Mouse (Mus musculus) brain, adult 2 months (tissue): Measurements from ENCODE around the gene Cerk.
A peak's percentile ranks its signal among the peaks of the same experiment; 100 is the strongest.
"Not testable (repeated sequence)": the region's sequence is repeated elsewhere in the genome, so short reads cannot be mapped to it uniquely, and the experiment has no call there.

ENCODE experiments used
- DNase-seq: peaks from one replicate; pipeline ENCODE4 v3.0.0; 2011; ENCODE audit warnings: low read depth, low spot score

Gene Cerk

DNA sequence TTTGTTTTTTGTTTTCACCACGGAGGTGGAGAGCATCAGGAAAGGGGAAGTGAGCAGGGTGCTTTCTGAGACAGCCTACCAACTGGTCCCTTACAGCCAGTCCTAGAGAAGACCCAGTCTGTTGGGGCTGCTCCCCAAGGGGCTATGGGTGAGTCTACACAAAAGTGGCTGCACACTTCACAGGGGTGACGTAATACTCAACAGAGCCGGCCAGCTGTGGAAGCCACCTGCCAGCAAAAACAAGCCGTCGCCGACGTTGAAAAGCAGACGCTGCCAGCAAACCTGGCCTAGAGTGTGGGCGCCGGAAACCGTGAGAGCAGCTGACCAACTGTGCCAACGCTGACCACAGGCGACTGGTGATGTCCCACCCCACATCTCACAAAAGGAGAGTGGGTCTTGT is 3.3 kb downstream of the Cerk start:
- peak; percentile 61 for DNase-seq

DNA sequence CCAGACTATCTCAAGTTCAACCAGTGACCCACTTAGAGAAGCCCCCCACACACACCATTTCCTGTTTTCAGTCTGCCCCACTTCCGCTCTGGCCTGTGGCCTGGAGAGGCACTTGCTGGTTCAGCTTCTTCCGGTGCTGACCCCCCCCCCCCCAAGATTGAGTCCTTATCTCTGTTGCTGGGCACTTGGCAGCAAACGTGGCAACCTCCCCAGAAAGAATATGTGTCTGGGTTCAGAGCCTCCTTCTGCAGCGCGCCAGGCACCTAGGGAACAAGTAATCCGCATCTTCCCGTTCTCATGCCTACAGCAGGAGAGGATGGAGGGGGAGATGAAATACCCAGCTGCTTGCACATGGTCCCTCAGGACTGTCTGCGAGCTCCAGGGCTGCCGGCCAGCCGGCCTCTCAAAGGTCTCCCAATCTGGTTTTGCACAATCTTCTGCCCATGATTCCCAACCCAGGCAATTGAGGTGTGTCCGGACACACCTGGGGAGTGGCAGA is 4.0 kb downstream of the Cerk start:
- DNase-seq, result peak; percentile 45

DNA sequence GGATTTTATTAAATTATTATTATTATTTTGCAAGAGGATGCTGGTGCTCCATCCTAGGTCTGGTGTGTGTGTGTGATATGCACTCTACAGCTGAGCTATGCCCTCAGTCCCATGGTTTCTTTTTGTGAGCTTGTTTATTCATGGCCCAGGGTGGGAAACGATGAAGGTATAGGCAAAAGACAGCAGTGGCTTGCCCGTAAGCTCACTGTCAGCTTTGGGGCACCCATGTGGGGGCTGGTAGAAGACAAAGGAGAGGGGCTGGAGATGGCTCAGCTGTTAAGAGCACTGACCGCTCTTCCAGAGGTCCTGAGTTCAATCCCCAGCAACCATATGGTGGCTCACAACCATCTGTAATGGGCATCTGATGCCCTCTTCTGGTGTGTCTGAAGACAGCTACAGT is 4.6 kb downstream of the Cerk start:
- not testable (repeated sequence) for DNase-seq

DNA sequence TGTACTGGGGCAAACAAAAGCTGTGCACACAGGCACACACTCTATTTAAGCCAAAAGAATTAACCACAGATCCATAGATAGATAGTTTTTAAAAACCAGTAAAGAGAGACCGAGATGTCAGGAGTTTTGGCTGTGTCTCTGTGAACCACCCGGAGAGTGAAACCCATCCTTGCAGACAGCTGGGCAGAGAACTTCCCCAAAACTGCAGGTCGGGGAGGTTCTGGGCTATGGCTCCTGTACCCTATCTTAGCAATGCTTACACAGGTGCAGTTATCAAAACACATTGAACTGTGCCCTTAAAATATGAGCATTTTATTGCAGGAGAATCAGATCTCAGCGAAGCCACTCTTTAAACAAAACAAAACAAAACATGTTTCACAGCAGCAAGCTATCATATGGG is 5.5 kb downstream of the Cerk start:
- DNase-seq, result no peak

DNA sequence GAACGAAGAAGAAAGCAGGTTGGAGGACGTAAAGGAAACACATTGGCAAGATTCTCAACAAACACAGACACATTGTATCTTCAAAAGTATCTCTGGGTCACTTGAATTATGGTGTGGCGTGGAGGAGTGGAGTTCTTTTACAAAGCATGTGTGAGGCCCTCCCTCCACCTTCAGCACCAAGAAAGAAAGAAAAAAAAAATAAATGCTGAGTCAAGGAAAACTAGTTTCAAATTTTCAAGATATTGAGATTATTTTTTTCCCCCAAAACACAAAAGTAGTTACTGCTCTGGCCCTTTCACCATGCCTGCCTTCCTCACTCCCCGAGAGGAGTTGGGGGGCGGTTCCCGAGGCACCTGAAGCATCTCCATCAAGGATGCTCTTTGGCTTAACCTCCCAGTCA is 7.3 kb downstream of the Cerk start:
- no peak for DNase-seq

DNA sequence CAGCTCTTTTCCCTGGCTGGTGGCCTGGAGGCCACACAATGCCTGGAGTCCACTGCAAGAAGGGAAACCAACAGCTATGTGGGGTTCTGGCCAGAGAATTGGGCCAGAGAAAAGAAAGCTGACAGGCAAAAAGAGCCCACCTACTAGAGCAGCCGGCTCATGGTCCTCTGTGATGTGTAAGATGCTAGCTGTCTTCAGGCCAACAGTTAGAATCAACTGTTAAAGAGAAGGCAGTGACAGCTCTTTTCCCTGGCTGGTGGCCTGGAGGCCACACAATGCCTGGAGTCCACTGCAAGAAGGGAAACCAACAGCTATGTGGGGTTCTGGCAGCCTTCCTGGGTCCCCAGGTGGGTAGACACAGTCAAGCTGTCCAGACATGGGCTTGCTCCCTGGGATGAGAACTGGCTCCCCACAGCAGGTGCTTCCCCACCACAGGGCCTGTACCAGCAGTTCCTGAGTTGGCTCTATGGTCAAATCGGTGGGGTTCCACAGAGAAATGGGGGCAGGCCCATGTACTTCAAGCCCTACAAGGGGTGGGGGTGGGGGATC is 8.2 kb downstream of the Cerk start:
- peak; percentile 84 for DNase-seq

DNA sequence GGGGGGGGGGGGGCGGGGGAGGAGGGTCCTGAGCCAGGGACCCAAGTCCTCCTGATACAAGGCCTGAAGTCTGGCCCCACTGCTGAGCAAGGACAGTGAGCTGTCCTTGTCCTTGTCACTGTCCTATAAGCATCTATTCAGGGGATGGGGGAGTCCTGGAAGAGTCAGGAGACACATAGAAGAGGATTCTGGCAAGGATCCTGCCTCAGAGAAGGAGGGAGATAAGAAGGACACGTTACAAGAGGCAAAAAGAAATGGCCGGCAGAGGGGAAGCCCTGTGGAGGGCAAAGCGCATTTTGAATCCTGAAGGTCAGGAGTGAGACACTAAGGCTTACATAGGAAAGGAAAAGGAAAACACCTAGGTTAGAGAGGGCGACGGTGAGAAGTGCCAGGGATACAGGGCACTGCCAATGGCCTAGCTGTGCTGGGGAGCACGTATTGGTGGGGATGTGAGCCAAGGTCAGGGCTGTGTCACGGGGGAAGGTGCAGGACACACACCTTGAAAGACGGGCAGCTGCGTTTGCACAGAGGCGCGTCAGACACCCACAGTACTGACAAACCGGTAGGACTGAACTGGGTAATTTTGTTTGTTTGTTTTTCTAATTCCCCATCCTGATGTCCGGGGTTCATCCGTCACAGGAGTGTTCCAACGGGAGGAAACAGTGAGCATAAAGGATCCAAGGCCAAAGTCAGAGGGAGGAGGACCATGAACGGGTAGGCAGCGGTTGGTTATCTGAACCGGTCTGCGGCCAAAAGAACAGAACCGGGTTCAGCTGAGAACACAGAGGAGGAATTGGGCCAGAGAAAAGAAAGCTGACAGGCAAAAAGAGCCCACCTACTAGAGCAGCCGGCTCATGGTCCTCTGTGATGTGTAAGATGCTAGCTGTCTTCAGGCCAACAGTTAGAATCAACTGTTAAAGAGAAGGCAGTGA is 8.9 kb downstream of the Cerk start:
- DNase-seq, result no peak

DNA sequence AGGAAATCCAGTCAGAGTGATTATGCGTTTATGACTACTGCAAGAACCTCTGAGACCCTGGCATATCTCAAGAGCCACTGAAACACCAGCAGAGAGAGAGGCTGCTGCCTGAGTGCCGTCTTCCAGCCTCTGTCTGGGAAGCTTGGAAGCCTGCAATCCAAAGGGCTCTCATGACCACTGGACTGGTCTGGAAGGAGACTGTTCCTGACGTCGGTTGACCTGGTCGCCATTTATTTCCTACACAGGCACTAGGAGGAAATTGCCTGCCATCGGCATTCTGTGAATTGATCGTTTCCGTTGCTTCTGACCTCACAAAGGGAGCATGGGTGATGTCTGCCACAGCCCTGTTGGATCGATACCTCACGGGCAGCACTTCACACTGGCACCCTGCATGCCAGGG is 9.8 kb downstream of the Cerk start:
- no peak for DNase-seq

DNA sequence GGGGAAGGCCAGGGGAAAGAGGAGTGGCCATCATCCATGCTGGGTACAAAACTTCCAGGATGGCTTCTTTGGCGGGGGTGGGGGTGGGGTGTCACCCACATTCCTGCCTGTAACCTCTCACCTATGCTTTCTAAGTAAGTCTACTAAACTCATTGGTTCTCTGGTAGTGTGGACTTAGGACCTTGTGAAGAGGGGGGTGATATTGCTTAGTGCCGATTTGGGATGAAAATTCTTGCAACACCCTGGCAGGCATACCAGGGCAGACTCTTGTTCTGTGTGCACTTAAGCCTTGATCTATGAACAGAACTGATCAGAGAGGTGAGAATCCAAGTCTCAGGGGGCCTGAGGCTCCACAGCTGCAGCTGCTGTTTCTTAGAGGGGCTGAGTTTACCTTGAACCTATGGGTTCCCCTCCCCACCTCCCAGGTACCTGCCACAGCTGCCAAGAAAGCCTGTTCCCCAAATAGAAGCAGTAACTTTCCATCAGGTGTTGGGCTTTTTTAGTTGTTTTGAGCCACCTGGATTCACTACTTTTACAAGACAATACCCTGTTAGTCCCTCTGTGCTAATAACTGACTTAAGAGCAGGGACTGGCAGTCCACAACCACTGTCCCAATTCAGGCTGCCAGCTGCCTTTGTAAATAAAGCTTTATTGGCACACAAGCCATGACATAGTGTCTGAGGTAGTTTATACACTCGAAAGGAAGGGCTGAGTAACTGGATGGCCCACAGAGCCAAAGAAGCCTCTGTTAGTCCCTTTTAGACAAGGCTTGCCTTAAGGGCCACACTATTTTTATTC is 10.5 kb downstream of the Cerk start:
- no peak for DNase-seq

DNA sequence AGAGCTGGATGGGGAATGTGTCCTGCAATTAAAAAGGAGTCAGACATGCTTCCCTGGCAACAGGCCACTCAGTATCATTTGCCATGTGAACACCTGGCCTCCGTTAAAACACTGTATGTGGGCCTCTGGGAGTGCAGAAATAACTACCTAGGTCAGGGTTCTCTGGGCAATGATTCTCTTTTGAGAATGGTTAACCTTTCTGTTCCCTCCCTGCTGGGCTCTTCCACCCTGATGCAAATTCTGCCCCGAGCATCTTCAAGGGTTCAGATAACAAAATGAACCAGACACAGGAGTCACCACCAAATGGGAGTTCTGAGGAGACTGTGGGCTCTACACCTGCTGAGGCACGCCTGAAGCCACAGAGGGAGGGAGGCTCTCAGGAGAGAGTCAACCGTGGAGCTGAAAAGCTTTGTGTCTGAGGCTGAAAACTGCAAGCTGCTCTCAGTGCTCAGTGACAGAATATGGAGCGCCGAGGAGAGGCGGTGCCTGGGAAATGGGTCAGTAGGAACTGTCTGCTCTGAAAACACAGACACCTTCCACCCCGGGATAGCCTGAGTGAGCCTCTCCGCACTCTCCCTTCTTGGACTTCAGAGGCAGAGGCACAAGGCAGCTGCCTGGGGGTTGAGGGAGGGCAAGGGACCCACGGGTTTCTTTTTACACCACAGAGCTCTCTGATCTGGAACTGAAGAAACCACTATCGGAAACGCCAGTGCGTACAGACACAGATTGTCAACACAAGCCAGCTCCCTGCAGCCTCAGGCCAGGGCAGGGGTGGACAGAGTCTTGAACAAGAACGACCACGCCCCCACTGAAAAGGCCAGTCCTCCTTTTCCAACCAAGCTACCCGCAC is 12.6 kb downstream of the Cerk start:
- DNase-seq, result peak; percentile 49

DNA sequence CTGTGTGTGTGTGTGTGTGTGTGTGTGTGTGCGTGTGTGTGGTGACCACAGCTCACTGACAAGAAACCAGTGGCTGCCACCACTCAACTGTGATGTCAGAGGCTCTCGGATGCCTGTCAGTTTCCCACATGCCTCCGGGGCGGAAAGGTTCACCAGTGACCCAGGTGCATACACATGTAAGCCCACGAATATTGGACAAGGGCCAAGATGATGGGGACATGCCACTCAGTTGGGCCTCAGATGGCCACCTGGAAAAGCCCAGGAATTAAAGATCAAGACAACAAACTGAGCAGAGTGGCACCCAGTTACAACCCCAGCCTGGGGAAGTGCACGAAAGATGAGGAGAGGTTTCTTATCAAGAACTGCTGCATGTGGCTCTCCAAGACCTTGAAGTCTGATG is 13.4 kb downstream of the Cerk start:
- DNase-seq, result no peak

DNA sequence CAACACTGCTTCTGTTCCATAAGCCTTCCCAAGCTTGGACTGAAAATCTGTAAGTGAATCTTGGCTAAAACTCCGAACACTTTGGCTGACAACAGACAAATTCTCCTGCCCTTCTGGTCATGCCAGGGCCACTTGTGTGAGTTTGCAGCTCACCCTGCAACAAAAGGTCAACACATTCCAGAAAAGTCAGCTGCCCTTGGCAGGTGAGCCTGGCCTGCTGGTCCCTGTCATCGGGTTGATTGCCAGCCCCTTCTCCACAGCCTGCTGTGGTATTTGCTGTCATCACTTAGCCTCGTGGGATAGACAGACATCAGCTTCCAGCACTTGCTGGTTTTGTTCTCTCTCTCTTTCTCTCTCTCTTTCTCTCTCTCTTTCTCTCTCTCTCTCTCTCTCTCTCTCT is 13.8 kb downstream of the Cerk start:
- DNase-seq, result peak; percentile 49

DNA sequence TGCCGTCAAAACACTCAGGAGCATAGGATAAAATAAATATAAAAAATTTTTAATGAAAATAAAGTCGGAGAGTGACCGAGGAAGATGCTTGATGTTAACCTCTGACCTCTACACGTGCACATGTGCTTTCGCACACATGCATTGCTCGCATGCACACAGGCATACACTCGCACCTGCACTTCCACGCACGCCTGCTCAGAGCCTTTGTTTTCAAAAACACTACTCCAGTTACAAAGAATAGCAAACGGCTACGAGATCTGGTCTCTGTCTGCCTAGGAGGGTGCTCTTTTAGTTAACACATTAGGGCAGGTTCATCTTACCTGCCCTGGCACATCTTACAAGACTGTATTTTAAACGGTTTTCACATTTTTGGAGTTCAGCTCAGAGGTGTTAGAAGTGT is 14.6 kb downstream of the Cerk start:
- DNase-seq, result no peak

DNA sequence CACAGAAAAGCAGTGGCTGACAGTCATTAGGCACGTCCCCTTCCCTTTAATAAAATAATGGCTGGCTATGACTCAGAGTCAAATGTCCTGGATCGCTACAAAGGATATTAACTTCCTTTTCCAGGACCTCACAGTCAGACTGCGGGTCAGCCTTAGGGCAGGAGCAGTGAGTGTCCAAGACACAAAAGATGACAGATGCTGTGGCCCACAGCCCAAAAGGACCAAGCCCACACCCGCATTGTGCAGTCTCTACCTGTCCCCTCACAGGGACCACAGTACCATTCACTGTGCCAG is 16.2 kb downstream of the Cerk start:
- no peak for DNase-seq

DNA sequence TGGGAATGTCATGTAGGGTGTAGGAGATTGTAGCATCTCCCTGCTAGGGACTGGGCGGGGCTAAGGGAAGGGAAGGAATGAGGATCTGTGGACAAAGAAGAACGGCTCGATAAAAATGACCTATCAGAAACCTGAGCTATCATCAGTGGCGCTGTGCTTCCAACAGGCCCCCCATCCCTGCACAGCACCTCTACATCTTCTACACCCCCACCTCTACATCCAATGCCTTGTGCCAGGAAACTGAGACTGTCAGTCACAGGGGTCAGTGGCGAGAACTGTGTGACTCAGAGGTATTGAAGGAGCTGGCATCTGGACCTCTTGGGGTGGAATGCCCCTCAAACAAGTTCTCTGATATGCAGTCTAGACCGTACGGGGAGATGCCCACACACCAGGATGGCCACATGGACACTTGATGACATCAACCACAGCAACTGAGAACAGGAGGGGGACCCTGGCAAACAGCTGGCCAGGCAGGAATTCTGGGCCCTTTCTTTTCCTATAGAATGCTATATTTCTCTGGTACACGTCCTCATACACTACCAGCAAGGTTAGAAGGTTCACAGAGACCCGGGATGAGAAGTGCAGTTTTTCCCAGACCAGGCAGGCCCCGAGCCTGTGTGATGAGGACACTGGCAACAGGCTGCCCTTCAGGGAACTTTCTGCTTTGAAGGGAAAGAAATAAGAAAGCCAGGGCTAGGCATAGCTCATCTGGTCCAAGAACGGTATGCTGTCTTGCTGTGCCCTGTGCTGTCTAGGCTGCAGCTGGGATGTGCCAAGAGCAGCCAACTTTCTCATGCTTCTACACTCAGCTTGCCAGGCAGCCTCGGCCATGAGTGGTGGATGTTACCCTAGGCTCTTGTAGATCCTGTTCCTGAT is 16.8 kb downstream of the Cerk start:
- no peak for DNase-seq

DNA sequence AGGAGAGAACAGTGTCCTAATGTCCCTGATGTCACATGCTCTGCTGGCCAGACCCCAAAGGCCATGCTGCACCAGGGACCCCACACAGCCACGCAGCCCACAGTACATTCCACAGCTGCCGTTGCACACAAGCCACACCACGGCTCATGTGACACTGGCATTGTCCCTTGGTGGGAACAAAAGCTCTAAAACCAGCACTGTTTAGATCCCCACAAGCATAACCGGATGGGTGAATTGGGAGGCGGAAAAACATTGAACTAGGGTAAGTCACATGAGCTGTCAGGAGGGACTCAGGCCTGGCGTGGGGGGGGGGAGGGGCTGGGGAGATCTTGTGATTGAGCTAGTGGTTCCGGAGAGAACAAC is 17.5 kb downstream of the Cerk start:
- peak; percentile 92 for DNase-seq

DNA sequence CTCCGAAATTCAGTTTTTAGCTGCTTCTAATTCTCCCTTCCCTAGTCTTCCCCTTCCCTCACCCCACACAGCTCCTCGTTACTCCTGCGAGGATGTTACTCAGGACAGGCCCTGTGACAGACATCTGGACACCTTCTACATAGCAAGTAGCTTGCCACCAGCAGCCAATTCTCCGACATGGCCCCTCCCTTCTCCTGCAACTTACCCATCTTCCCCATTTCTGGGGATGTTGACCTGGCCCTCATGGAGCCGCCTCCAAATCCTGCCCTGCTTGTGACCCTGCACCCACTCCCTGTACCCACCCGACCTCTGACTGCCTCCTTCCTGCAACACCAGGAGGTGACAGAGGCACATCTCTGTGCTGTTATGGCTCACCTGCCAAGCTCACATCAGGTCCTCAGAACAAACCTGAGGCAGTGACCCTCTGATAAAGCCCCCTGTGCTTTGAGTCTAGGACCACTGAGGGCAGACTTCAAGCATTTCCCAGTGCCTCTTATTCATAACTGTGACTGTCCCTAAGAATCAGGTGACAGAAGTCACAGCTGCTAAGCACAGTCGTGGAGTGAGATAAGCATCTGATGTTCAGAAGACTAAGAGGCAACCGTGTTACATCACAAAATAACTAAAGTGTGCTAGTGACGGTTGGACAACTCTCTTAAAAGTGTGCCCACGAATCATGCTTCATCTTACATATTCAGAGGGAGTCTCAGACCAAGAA is 18.0 kb downstream of the Cerk start:
- DNase-seq, result peak; percentile 19

DNA sequence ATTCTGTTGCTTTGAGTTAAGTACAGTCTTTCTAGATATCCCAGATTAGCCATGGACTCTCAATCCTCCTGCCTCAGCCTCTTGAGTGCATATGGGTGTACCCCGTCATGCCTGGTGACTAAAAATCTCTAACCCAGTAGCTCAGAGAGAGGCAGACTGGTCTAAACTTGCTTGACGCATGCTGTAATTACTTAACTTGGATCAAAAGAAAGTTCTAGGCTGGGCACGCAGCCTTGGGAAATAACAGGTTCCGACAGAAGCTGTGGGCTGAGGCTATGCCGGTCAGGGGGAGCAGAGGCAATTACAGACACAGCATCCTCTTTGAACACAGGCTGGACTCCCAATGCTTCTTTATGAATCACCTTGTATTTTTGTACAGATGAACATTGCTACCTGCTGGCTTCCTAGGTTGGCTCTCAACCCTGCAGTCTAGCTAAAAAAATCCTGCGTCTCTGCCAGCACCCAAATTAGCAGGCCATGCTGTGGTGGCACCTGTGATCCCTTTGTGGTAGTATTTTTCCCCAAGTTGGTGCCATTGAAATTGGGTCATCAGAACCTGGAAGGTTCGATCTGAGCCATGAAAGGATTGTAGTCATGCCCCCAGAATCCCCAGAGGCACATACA is 18.8 kb downstream of the Cerk start:
- DNase-seq, result peak; percentile 95

DNA sequence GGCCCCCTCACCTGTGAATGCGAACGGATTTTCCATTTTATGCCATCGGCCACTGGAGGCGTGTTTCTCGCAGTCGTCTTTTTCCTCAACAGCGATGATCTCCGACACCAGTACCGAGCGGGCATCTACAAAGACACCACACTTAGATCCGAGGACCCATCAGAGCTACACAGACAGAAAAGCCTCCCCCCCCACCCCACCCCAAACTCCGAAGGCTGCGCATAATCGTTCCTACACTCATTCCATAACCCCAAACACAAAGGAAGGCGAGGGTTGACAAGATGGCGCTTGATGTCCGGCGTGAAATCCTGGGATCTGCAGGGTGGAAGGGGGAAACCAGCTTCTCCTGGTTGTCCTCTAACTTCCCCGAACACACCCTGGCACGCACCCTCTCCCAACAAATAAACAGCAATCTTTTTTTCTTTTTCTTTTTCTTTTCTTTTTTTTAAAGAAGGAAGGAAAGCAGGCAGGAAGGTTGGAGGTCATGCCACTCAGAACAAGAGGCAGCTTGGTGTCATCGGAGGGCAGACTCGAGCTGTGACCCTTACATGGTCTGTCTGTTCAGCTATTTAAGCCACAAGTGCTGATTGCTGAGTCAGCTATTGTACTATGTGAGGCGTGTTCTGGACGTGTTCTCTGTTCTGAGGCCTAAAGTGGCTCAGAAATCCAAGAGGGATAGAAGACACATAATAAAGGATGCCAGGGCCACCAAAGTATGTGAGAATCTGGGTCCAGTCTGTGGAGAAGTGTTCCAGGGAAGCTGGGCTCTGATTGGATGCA is 19.9 kb downstream of the Cerk start:
- DNase-seq, result peak; percentile 23
